Mouse (Mus musculus): ENCODE results near the gene Zfp771.

GRCm38 (mm10) chr7:127220440-127220839 is 23.6 kb upstream of the Zfp771 start:
- TF ChIP-seq CTCF (conservative IDR thresholded peaks at IDR 0.05; ENCODE audit: low read length) (no peak), POU5F1 (IDR thresholded peaks at IDR 0.05; ENCODE audit: borderline replicate concordance, low read length) (no peak), NANOG (IDR thresholded peaks at IDR 0.05; ENCODE audit: borderline replicate concordance, low read length) (no peak)

Measured in E14TG2a.4 (cell line).